Mouse (Mus musculus): Measurements from ENCODE around the gene Pde4dip.

The Pde4dip gene

DNA sequence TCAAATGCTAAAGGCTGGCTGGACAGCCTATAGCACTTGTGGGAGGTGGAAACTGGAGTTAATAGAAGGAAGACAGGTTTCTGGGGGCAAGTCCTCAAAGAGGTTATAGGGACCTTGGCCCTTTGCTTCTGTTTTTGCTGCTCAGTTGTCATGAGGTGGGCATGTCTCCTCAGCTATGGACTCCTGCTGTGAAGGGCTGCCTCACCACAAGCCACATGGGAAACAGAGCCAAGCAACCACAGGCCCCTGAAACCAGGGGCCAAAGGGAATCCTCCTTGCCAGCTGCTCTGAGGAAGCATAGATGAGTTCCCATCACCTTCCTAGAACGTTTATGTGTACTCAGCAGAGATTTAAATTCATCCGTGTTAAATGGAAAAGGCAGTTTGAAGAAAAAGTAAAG lies 45.9 kb downstream of the Pde4dip start:
- DNase-seq = no peak

GRCm38 (mm10) chr3:97840439-97840838 lies 48.1 kb downstream of the Pde4dip start:
- DNase-seq = peak; percentile 35

GRCm38 (mm10) chr3:97835888-97836287 lies 52.6 kb downstream of the Pde4dip start:
- DNase-seq = no peak

- no peak for DNase-seq
Observed at GRCm38 (mm10) chr3:97834625-97835024, 53.9 kb downstream of the Pde4dip start.

- no peak for DNase-seq
Observed at GRCm38 (mm10) chr3:97831564-97832320, 56.8 kb downstream of the Pde4dip start.

DNA sequence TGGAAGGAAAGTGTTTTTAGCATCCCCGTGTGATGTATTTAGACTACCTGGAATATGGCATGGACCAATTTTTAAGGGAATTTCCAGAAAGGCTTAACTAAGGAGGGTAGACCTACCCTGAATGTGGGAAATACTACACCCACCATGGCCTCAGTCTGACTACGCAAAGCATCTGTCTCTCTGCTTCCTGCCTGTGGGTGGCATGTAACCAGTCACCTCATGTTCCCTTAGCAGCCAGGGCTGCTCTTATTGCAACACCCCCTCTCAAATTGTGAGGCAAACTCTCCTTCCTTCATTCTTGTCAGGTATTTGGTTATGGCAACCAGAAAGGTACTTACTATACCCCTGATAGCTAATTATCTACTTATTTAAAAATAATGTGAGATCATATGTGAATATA lies 57.9 kb downstream of the Pde4dip start:
- DNase-seq = no peak

DNA sequence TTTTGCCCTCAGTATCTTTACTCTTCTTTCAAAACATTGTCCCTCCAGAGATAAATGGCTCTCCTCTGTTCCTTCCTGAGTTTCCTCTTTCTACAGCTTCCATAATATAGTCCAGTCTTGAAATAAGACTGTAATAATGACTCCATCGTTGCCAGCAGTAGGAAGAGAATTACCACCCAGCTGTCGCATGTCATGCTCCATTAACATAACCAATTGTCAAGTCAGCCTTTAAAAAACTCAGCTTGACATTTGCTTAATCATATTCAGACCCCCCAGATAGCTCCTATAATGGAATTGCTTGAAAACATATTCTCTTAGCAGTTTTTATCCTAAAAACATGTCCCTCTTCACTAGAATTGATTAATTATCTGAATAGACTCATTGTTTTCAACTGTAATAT lies 58.4 kb downstream of the Pde4dip start:
- DNase-seq = no peak

- DNase-seq = no peak
Observed at GRCm38 (mm10) chr3:97828286-97828685, 60.2 kb downstream of the Pde4dip start.

GRCm38 (mm10) chr3:97825246-97825645 lies 63.3 kb downstream of the Pde4dip start:
- DNase-seq = no peak

DNA sequence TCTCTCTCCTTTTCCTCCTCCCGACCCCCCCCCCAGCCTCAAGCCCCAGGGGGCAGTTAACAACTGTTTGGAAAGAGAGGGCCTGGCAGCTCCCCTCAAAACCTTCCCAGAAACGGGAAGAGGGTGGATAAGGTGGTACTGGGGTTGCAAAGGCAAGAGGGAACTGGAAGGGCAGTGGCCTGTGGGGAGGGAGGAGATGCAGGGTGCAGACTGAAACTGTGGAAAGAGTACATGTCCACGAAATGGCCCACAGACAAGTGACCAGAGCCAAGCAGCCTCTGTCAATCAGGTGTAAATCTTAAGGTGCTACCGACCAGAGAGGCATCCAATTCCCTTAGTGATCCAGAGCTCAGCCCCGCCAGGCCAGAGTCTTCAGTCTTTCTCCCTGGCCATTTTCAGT lies 63.8 kb downstream of the Pde4dip start:
- no peak for DNase-seq

GRCm38 (mm10) chr3:97824011-97824711 lies 64.3 kb downstream of the Pde4dip start:
- peak; percentile 54 for DNase-seq

DNA sequence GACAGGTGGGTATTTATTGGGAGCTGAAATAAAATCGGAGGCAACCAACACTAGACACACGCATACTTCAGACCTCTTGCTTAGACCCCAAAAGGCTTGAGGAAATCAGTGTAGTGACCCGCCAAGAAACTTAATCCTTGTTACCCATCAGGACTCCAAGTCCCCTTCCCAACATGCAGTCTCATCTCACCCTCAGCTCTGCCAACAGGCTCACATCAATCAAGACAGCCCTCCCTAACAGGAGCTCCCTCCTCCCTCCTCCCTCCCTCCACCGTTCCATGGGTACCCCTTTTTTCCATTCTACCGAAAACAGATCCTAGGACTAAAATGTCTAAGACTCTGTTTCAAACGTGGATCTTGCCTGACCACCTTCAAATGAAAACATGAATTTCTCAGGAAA lies 65.1 kb downstream of the Pde4dip start:
- DNase-seq = no peak

DNA sequence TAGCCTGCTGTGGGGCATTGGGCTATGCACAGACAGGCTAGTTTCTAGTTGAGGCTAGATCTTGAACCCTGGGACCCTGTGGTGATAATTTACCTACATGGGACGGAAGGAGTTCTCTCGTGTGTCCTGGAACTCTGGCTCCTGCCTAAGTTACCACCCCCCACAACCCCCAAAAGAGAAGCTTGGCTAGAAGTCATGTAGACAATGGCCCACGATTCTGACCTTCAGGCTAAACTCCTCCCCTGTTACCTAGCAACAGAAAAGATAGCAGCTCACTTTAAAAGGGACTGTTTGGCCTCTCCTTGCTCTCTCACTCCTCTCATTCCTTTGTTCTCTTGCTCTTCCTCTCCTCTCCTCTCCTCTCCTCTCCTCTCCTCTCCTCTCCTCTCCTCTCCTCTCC lies 69.5 kb downstream of the Pde4dip start:
- no peak for DNase-seq

DNA sequence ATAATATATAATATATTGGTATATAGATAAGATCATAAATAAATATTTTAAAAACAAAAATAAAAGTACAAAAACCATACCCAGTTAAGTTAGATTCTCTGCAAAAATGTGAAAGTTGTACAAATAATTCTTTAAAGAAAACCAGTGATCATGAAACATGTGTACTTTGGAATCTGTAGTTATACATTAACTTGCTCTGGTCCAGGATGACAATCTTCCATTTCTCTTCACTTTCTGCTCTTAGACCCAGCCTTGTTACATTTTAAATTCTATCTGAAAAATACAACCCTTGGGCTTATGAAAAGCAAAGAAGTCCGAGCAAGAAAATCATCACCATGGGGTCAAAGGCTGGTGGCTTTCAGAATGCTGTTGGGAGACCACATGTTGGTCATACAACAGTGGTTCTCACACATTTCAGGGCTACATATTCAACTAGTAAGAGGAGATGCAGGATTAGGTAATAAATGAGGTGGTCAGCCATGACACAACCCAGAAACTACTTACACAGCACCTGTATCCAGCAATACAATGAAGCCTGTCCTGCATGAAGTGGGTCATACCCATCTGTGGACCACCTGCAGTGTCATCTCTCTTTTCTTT lies 70.0 kb downstream of the Pde4dip start:
- DNase-seq = peak; percentile 84

DNA sequence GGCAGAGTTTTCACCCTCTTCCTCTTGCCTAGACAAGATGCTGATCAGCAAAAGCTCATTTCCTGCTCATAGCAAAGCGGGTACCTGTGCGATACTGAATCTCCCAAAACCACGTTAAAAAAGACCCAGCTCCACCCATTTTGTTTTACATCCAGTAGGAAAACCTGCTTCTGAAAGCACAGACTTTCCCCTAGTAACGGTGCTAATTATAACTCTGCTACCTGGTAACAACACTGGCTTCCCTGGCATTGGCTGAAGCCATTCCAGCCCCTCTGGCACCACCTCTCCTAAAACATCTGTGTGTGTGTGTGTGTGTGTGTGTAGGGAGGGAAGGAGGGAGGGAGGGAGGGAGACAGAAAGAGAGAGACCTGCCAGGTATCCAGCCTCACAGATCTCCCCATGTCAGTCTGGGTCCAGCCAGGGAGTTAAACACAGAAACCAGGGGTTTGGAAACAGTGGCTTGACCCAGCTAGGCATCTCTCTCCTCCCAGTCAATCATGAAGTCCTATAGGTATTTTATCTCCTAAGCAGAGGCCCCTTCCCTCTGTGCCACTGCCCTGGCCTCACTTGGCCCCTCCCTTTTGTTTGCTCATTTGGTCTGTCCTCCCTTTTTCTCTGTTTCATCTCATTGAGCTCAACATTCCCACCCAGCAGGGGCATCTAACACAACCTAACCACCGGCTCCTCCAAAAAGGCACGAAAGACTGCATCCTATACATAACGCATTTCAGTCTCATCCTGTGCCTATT lies 76.7 kb downstream of the Pde4dip start:
- DNase-seq = peak; percentile 60

GRCm38 (mm10) chr3:97811158-97811557 lies 77.3 kb downstream of the Pde4dip start:
- DNase-seq = no peak

GRCm38 (mm10) chr3:97810334-97810733 lies 78.2 kb downstream of the Pde4dip start:
- DNase-seq = peak; percentile 48

DNA sequence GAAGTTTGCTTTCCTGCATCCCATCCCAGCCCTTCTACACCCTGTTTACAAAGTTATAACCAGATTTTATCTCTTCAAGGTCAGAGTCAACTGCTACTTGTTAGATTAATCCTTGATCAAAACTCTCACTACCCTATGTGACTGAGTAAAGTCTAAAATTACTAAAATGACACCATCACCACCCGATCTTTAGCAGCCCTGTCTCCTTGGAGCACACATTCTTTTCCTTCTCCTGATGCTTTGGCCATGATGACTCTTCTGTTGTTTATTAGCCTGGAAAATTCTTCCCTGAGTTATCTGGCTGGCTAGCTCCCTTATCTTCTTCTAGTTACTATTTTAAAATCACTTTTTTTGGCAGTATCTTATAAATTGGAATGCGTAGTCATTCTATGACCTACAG lies 82.9 kb downstream of the Pde4dip start:
- DNase-seq = no peak

DNA sequence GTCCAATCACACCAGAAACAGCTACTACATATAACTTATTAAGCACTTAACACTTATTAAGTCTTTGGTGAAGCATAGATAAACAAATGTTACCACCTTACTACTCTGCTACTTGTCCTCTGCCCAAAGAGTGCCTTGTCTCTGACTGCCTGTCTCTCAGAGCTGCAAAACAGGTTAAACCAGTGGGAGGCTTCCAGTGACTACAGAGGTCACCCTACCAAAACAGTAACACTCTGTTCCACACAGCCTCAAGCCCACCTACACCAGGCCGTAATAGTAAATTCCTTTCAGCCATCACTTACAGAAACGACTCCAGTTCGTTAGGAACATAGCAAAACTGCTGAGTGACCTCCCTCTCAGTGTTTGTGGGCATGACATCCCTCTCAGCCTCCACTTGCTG lies 84.8 kb downstream of the Pde4dip start:
- no peak for DNase-seq

GRCm38 (mm10) chr3:97802927-97803326 lies 85.6 kb downstream of the Pde4dip start:
- DNase-seq = no peak

DNA sequence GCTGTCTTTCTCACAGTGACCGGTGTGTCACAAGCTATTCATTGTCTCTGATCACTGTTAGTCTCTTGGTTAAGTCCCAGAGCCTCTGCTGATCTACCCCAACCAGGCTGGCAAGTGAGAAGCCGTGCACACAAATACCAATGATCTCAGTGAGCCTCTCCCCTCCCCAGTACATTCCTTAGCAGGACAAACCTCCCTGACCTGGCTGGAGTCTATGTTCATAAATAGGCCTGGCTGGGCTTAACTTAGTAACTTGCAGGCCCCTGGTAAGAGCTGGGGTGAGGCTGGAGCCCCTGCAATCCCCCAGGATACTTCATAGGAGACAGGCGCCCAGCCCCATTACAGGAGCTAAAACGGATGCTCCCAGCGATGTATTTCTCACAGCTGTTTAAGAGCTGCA lies 86.2 kb downstream of the Pde4dip start:
- DNase-seq = no peak

DNA sequence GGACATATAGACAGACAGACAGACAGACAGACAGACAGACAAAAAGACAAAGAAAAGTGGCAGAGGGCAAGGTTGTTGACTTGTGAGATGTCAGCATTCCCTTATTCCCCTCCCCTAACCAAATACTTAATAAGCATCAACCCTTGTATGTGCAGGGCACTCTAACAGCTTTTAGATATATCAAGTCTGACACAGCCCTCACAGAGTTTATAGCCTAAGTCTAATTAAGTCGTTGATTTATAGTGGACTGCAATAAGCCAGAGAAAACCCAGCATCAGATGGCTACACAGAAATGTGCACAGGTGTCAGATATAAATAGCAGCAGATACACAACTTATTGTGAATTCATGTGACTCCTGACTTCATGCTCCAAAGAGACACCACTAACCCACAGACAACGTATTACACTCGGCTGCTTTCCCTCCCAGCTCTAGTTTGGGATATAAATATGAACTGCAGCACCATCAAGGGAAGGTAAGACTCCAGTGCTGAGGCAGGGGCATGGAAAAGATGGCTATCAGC lies 87.3 kb downstream of the Pde4dip start:
- DNase-seq = no peak

DNA sequence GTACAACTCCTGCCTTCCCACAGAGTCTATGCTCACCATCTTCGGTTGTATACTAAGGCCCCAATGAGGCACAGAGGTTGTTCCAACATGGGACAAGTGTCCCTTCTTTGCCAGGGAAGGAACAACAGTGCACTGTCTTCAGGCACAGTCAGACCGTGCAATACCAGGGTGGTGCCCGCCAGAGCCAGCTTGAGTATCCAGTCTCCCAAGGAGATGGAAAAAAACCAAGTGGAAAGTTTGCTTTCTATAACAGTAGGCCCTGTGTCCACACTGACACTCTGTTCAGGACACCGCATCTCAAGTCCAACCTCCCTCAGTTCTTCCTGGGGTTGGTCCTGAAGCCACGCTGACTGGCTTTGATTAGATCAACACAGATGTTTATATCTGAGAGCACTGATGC lies 87.8 kb downstream of the Pde4dip start:
- no peak for DNase-seq

Data from kidney, adult 9 months (tissue).